Mouse (Mus musculus): Measurements from ENCODE around the gene Gm20388. TPM values are rescaled to one million over a fixed set of nuclear protein-coding genes. Genes with fewer than 3 reads are reported as not detected.

Gm20388 gene
- total RNA-seq, 2 experiments from 2014 or later: 1.3 to 8.5 TPM

GRCm38 (mm10) chr8:121919731-121920130 lies 2009.1 kb downstream of the Gm20388 start:
- no peak for DNase-seq (ENCODE audit: low spot score in 2 of 2)

GRCm38 (mm10) chr8:121921582-121921981 lies 2010.9 kb downstream of the Gm20388 start:
- no peak for DNase-seq (ENCODE audit: low spot score in 2 of 2)

- no peak for DNase-seq (ENCODE audit: low spot score in 2 of 2)
Measured at GRCm38 (mm10) chr8:121922101-121922500, 2011.5 kb downstream of the Gm20388 start.

GRCm38 (mm10) chr8:121924681-121925080 lies 2014.0 kb downstream of the Gm20388 start:
- DNase-seq (ENCODE audit: low spot score in 2 of 2): no peak

- peak; percentile 74 to 79 for DNase-seq (ENCODE audit: low spot score in 2 of 2)
Measured at GRCm38 (mm10) chr8:121925624-121926023, 2015.0 kb downstream of the Gm20388 start.

- no peak for DNase-seq (ENCODE audit: low spot score in 2 of 2)
Measured at GRCm38 (mm10) chr8:121926266-121926665, 2015.6 kb downstream of the Gm20388 start.

- peak in 1 of 2 experiments; percentile 35 for DNase-seq (ENCODE audit: low spot score in 2 of 2)
Measured at GRCm38 (mm10) chr8:121927316-121927715, 2016.7 kb downstream of the Gm20388 start.

- no peak for DNase-seq (ENCODE audit: low spot score in 2 of 2)
Measured at GRCm38 (mm10) chr8:121930047-121930446, 2019.4 kb downstream of the Gm20388 start.

- DNase-seq (ENCODE audit: low spot score in 2 of 2): no peak
Measured at GRCm38 (mm10) chr8:121931571-121931970, 2020.9 kb downstream of the Gm20388 start.

GRCm38 (mm10) chr8:121932026-121932667 lies 2021.5 kb downstream of the Gm20388 start:
- peak in 1 of 2 experiments; percentile 47 for DNase-seq (ENCODE audit: low spot score in 2 of 2)

- peak in 1 of 2 experiments; percentile 32 for DNase-seq (ENCODE audit: low spot score in 2 of 2)
Measured at GRCm38 (mm10) chr8:121932668-121933520, 2022.3 kb downstream of the Gm20388 start.

GRCm38 (mm10) chr8:121934506-121934905 lies 2023.9 kb downstream of the Gm20388 start:
- DNase-seq (ENCODE audit: low spot score in 2 of 2): peak in 1 of 2 experiments; percentile 28

- DNase-seq (ENCODE audit: low spot score in 2 of 2): no peak
Measured at GRCm38 (mm10) chr8:121934923-121935322, 2024.3 kb downstream of the Gm20388 start.

GRCm38 (mm10) chr8:121935341-121936294 lies 2025.0 kb downstream of the Gm20388 start:
- DNase-seq (ENCODE audit: low spot score in 2 of 2): no peak

- no peak for DNase-seq (ENCODE audit: low spot score in 2 of 2)
Measured at GRCm38 (mm10) chr8:121936391-121936790, 2025.8 kb downstream of the Gm20388 start.

GRCm38 (mm10) chr8:121938732-121939131 lies 2028.1 kb downstream of the Gm20388 start:
- DNase-seq (ENCODE audit: low spot score in 2 of 2): no peak

GRCm38 (mm10) chr8:121943057-121943540 lies 2032.5 kb downstream of the Gm20388 start:
- DNase-seq (ENCODE audit: low spot score in 2 of 2): no peak

- DNase-seq (ENCODE audit: low spot score in 2 of 2): no peak
Measured at GRCm38 (mm10) chr8:121943716-121944115, 2033.1 kb downstream of the Gm20388 start.

GRCm38 (mm10) chr8:121944831-121945230 lies 2034.2 kb downstream of the Gm20388 start, which contains the start of gene Car5a:
Gene Car5a (minus strand): TSS chr8:121944904.
- no peak for DNase-seq (ENCODE audit: low spot score in 2 of 2)

GRCm38 (mm10) chr8:121946351-121946750 lies 2035.7 kb downstream of the Gm20388 start:
- DNase-seq (ENCODE audit: low spot score in 2 of 2): no peak

All from adrenal gland, adult 18-20 months (tissue).